Mouse (Mus musculus): ENCODE measurements around the gene Lhfpl2.

DNA sequence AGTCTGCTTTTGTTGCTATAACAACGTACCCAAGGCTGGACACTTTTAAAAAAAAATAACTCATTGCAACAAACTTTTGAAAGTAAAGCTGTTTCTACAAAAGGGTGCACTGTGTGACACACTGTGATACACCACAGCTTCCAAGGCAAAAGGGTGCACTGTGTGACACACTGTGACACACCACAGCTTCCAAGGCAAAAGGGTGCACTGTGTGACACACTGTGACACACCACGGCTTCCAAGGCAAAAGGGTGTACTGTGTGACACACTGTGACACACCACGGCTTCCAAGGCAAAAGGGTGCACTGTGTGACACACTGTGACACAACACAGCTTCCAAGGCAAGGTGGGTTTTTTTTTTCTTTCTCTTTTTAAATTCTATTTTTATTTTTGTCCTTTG is 6.8 kb upstream of the Lhfpl2 start:
- TF ChIP-seq CTCF (conservative IDR thresholded peaks at IDR 0.05; ENCODE audit: low read length) (no peak), NANOG (IDR thresholded peaks at IDR 0.05; ENCODE audit: borderline replicate concordance, low read length) (no peak), POU5F1 (IDR thresholded peaks at IDR 0.05; ENCODE audit: borderline replicate concordance, low read length) (no peak)
